Mouse (Mus musculus) heart, embryonic 10.5 days (tissue): ENCODE data around the gene Krt24. TPM values are rescaled to one million over a fixed set of nuclear protein-coding genes. Genes with fewer than 3 reads are reported as not detected.

Experiments
- DNase-seq: peaks from one replicate; pipeline ENCODE4 v3.0.0-alpha.2; 2017; ENCODE audit warnings: low spot score
- H3K27ac ChIP-seq: fragments of 300-500 bp; sonication (generic); 2 replicates; pipeline ENCODE4 v1.5.1; 2016; ENCODE audit warnings: mild to moderate bottlenecking
- H3K27me3 ChIP-seq: fragments of 300-500 bp; sonication (generic); 2 replicates; pipeline ENCODE4 v1.6.1; 2016; ENCODE audit warnings: mild to moderate bottlenecking; ENCODE audit not compliant: poor library complexity, insufficient read depth, severe bottlenecking
- H3K36me3 ChIP-seq: fragments of 300-500 bp; sonication (generic); 2 replicates; pipeline ENCODE4 v1.6.1; 2016; ENCODE audit warnings: mild to moderate bottlenecking, moderate library complexity
- H3K4me1 ChIP-seq: fragments of 300-500 bp; sonication (generic); 2 replicates; pipeline ENCODE4 v1.6.1; 2016; ENCODE audit warnings: mild to moderate bottlenecking
- H3K4me3 ChIP-seq: fragments of 300-500 bp; sonication (generic); 2 replicates; pipeline ENCODE4 v1.5.1; 2016; ENCODE audit warnings: mild to moderate bottlenecking, moderate library complexity
- H3K9me3 ChIP-seq: fragments of 300-500 bp; sonication (generic); 2 replicates; pipeline ENCODE4 v1.6.1; 2016; ENCODE audit warnings: mild to moderate bottlenecking, moderate library complexity
- WGBS: fragments of 180-500 bp; shearing (Covaris S2); methylation state at CpG from one replicate; pipeline ENCODE4 v1.1.7; 2016; 5-methylcytosine and 5-hydroxymethylcytosine counted together
- polyA plus RNA-seq: library from polyadenylated mRNA; unstranded; fragments of >200 nt; fragmentation: Nextera tagmentation; extraction: Ambion mirVana; gene quantifications from 2 replicates; pipeline ENCODE4 v1.2.1, GENCODE M21; 2016

Gene Krt24
- not detected in 2 replicates for polyA plus RNA-seq

DNA sequence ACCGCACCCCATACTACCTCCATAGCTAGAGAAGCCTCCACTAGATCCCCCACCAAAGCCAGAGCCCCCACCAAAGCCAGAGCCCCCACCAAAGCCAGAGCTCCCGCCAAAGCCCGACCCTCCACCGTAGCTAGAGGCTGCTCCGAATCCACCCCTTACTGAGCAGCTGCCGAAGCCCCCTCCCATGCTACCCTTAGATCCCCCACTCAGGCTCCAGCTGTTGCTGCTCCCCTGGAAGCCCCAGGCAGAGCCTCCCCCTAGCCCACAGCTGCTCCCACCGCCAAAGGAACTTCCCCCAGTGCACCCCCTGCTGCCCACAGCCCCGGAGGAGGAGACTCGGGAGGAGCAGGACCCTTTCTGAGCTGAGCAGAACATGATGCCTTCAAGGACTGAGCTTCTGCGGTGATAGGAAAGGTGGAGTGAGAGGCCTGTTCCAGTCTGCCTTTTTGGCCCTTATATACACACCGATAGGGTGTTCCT lies at the start of gene Krt24:
Gene Krt24, minus strand, starts transcription at position 430 of the 480 bp plus-strand sequence.
- Histone ChIP-seq H3K4me1 (peaks cover 8% of the 10 kb centered on the region; the same call in 1 of the 2 replicates), H3K36me3 (no peaks in the 10 kb centered on the region), H3K27me3 (peaks cover 10% of the 10 kb centered on the region), H3K9me3 (no peaks in the 10 kb centered on the region), H3K4me3 (no peak within 1 kb of the TSS), H3K27ac (no peak within 1 kb of the TSS)
- DNase-seq, result no peak
- 34% methylated on average over 11 of the region's 11 CpGs for WGBS

DNA sequence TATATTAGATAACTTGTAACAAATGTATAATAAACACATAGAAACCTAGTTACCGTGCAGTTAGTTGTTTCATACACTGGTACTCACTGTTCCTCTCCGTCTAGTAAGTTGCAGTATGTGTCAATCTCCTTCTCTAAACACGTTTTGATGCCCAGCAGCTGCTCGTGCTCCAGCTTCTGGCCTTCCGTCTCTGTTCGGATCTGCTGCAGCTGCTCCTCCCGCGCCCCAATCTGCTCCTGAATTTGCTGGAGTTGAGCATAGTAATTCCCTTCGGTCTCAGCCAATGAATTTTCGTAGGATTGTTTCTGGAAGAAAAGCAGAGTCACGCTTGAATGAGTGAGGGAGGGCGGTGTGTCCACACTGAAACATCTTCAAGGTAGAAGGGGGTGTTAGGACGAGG lies 48.4 kb upstream of the Krt24 start:
- 76% methylated on average over 13 of the region's 13 CpGs for WGBS
- DNase-seq, result no peak
- H3K4me1 ChIP-seq, result no peaks in the 10 kb centered on the region
- H3K27ac ChIP-seq, result no peak overlapping the region
- no peaks in the 10 kb centered on the region for H3K27me3 ChIP-seq
- no peak overlapping the region for H3K4me3 ChIP-seq
- no peaks in the 10 kb centered on the region for H3K36me3 ChIP-seq
- no peaks in the 10 kb centered on the region for H3K9me3 ChIP-seq

DNA sequence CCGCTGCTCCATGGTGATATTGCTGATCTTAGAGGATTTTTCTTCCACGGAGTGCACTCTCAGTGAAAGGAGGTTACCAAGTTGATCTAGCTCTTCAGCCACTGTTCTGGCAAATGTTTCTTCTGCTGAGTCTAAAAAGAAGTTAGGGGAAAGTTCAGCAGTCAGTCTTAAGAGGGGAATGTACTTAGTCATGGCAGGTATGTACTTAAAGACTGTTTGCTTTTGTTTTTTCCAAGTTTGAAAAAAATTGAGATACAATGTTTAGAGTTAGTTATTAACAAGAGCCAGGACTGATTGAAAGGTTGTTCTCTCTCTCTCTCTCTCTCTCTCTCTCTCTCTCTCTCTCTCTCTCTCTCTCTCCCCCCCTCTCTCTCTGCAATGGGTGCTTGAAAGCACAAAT lies 44.6 kb upstream of the Krt24 start:
- Histone ChIP-seq H3K4me3 (no peak overlapping the region), H3K9me3 (no peaks in the 10 kb centered on the region), H3K27ac (no peak overlapping the region), H3K27me3 (no peaks in the 10 kb centered on the region), H3K4me1 (no peaks in the 10 kb centered on the region), H3K36me3 (no peaks in the 10 kb centered on the region)
- WGBS, result 73% methylated on average over 2 of the region's 2 CpGs
- no peak for DNase-seq

DNA sequence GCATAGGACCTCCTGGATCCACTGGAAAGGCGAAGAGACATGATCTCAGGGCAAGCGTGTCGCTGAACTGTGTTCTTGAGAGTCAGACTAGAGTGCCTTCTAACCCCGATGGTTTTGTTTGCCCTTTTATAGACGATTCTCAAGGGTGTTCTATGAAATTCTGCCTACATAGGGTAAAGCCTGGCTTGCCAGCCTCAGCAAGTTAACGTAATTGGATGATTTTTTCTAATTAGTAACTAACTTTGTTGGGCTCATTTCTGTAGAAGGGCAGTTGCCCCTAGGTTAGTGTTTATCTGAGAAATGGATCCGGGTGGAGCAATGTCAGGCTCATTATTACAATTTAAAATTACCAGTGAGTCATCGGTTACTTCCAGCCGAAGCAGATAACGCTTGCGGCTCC lies 37.8 kb upstream of the Krt24 start, which contains the start of gene Krt25:
Gene Krt25, minus strand, starts transcription at position 101 of the 400 bp plus-strand sequence.
- no peak for DNase-seq
- no peaks in the 10 kb centered on the region for H3K9me3 ChIP-seq
- H3K4me1 ChIP-seq, result no peaks in the 10 kb centered on the region
- no peaks in the 10 kb centered on the region for H3K36me3 ChIP-seq
- 89% methylated on average over 11 of the region's 11 CpGs for WGBS
- H3K4me3 ChIP-seq, result no peak within 1 kb of the TSS
- H3K27me3 ChIP-seq, result no peaks in the 10 kb centered on the region
- no peak within 1 kb of the TSS for H3K27ac ChIP-seq

DNA sequence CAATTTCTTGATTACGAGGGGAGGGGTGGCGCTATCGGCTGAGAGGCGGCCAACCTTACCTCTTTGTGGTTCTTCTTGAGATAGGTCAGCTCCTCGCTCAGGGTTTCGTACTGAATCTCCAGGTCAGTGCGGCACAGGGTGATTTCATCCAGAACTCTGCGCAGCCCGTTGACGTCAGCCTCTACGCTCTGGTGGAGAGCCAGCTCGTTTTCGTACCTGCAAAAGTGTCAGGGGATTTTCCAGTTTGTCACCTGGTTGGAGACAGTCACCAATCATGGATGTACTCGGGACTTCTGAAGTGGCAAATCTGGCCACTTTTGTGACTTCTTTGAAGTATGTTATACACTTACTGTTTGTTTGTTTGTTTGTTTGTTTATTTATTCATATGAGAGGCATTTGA lies 36.0 kb upstream of the Krt24 start:
- Histone ChIP-seq H3K9me3 (no peaks in the 10 kb centered on the region), H3K36me3 (no peaks in the 10 kb centered on the region), H3K27ac (no peak overlapping the region), H3K27me3 (no peaks in the 10 kb centered on the region), H3K4me1 (no peaks in the 10 kb centered on the region), H3K4me3 (no peak overlapping the region)
- DNase-seq, result no peak
- 80% methylated on average over 14 of the region's 14 CpGs for WGBS

DNA sequence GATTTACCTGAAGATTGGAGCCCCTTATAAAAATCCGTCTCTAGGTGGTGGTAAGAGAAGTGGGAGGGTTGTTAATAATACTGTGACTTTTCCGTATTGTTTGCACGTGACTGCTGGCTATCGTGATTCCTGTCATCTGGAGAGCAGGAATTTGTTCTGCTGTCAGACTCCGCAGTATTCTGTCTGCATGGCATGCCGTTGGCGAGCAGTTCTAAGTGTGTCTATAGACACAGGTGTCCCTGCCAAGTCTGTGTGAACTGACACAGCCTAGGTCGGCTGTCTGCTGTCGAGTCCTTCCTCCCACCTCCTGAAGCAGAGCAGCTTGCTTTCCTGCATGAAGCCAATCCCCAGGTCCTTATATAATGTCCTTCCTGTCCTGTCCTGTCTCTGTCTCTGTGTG lies 34.1 kb upstream of the Krt24 start:
- Histone ChIP-seq H3K36me3 (no peaks in the 10 kb centered on the region), H3K4me3 (no peak overlapping the region), H3K4me1 (no peaks in the 10 kb centered on the region), H3K27me3 (no peaks in the 10 kb centered on the region), H3K27ac (no peak overlapping the region), H3K9me3 (no peaks in the 10 kb centered on the region)
- WGBS, result 71% methylated on average over 9 of the region's 9 CpGs
- DNase-seq, result no peak

DNA sequence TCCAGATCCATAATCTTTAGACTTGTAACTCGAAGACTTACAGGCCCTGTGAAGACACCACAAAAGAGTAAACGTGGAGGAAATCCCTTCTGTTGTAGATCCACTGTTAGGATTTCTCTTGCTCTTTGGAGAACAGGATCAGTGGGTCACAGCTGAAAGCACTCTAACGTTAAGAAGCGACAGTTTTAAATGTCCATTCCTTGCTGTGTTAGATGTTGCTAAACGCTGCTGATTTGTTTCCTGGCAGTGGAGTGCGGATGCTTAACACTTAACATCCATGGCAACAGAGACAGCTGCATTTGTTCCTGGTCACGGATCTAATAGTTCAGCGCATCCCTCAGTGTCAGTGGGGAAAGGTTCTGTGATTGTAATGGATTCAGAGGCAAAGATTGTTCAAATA lies 31.5 kb upstream of the Krt24 start:
- H3K36me3 ChIP-seq, result no peaks in the 10 kb centered on the region
- no peak for DNase-seq
- no peaks in the 10 kb centered on the region for H3K27me3 ChIP-seq
- WGBS, result 73% methylated on average over 8 of the region's 8 CpGs
- H3K4me3 ChIP-seq, result no peak overlapping the region
- no peaks in the 10 kb centered on the region for H3K4me1 ChIP-seq
- no peaks in the 10 kb centered on the region for H3K9me3 ChIP-seq
- H3K27ac ChIP-seq, result no peak overlapping the region

DNA sequence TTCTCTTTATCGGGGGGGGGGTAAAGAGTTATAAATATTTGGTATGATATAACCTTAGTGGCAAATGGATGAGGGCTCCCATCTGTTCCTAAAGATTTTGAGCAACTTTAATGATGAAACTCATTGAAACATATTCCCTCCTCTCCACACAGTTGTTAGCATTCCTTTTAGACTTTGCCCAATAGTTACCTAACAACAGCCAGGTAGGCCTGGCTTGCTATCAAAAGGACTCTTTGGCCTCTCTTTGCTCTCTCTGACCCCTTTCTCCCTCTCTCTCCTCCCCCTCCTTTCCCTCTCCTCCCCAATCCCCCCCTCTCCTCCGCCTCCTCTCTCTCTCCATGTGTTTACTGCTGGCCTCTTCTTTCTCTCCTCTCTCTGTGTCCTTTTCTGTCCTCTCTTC lies 29.5 kb upstream of the Krt24 start:
- Histone ChIP-seq H3K9me3 (no peaks in the 10 kb centered on the region), H3K36me3 (no peaks in the 10 kb centered on the region), H3K4me1 (no peaks in the 10 kb centered on the region), H3K27me3 (no peaks in the 10 kb centered on the region), H3K27ac (no peak overlapping the region), H3K4me3 (no peak overlapping the region)
- WGBS, result 81% methylated on average over 2 of the region's 2 CpGs
- no peak for DNase-seq

DNA sequence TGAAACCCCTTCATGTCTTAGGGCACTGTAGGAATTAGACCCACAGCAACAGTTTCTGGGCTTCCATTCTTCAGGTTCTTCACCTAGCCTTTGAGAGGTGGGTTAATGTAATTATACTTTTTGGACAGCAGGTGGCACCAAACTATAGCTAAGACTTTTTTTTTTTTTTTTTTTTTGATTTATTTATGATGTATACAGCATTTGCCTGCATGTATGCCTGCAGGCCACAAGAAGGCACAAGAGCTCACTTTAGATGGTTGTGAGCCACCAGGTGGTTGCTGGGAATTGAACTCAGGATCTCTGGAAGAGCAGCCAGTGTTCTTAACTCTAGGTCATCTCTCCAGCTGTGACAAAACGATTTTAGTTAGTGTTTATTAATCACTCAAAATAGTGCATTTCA lies 25.8 kb upstream of the Krt24 start:
- Histone ChIP-seq H3K4me3 (no peak overlapping the region), H3K4me1 (no peaks in the 10 kb centered on the region), H3K36me3 (no peaks in the 10 kb centered on the region), H3K9me3 (no peaks in the 10 kb centered on the region), H3K27me3 (no peaks in the 10 kb centered on the region), H3K27ac (no peak overlapping the region)
- 76% methylated on average over 1 of the region's 1 CpGs for WGBS
- no peak for DNase-seq

DNA sequence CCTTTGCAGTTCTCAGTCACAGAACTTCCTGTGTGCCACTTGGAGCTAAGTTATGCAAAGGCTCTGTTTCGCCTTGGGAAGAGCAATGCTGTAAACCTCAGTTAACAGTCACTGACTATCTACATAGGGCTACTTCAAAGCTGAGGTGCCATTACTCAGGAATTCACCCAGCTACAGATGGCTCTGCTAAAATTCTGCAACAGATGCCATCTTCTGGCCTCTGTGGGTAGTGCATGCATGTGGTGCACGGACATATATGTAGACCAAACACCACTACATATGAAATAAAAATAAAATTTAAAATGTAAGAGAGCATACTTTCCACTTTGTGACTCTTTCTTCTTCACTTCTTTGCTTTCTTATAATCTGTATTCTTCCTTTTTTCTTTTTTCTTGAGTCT lies 22.5 kb upstream of the Krt24 start:
- Histone ChIP-seq H3K4me3 (no peak overlapping the region), H3K9me3 (no peaks in the 10 kb centered on the region), H3K4me1 (no peaks in the 10 kb centered on the region), H3K27me3 (no peaks in the 10 kb centered on the region), H3K36me3 (no peaks in the 10 kb centered on the region), H3K27ac (no peak overlapping the region)
- no peak for DNase-seq
- WGBS, result 31% methylated on average over 2 of the region's 2 CpGs

DNA sequence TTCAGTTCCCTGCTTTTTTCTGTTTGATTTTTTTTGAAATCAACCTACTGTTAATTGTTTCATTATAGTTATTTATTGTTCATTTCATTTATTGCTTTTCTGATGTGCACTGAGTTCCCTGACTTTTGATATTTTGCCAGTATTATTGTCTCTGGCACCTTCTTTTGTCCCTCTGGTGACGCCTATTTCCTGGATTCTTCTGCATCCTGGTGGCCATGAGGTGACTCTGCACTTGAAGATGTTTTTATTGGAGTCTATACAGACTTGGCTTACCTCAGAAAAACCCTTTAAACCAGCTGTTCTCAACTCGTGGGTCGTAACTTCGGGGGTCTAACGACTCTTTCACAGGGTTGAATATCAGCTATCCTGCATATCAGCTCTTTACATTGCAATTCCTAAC lies 10.0 kb upstream of the Krt24 start:
- Histone ChIP-seq H3K36me3 (no peaks in the 10 kb centered on the region), H3K27me3 (peaks cover 5% of the 10 kb centered on the region; the same call in 1 of the 2 replicates), H3K4me1 (no peaks in the 10 kb centered on the region), H3K9me3 (no peaks in the 10 kb centered on the region), H3K27ac (no peak overlapping the region), H3K4me3 (no peak overlapping the region)
- DNase-seq, result no peak
- 54% methylated on average over 5 of the region's 5 CpGs for WGBS

DNA sequence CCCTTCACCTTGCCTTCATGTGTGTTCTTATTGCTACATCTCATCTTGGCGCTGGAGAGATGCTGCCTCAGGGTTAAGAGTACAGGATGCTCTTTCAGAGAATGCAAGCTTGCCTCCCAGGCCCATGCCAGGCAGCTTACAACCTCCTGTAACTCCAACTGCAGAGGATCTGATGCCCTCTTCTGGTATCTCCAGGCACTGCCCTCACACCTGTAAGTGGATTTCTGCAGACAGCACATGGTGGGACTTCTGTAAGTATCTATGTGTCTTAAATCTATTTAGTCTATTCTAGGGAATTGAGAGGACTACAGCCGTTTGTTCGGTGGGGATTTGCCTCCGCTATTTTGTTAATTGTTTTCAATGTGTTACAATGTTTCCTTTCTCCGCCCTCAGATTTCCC lies 7.8 kb upstream of the Krt24 start:
- Histone ChIP-seq H3K4me1 (no peaks in the 10 kb centered on the region), H3K27ac (no peak overlapping the region), H3K27me3 (peaks cover 5% of the 10 kb centered on the region; the same call in 1 of the 2 replicates), H3K9me3 (no peaks in the 10 kb centered on the region), H3K36me3 (no peaks in the 10 kb centered on the region), H3K4me3 (no peak overlapping the region)
- WGBS, result 54% methylated on average over 5 of the region's 5 CpGs
- DNase-seq, result no peak

DNA sequence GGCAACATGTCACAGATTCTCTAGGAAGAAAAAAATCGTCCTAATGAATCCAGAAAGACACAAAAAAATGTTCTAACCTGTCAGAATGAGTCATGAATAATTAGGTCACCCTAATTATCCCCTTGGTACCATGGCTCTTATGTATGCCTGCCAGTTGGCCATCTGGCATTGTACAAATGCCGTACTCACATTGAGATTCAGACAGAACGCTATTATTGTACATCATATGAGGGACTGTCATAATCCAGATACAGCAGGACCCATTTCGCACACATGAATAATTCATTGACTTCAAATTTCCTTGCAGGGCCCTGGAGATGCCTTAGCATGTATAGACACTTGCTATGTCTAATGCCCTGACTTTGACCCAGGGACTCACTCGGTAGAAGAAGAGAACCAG lies 1.1 kb downstream of the Krt24 start:
- Histone ChIP-seq H3K4me1 (peaks cover 8% of the 10 kb centered on the region; the same call in 1 of the 2 replicates), H3K27me3 (peaks cover 10% of the 10 kb centered on the region), H3K4me3 (no peak overlapping the region), H3K27ac (no peak overlapping the region), H3K9me3 (no peaks in the 10 kb centered on the region), H3K36me3 (no peaks in the 10 kb centered on the region)
- 82% methylated on average over 5 of the region's 5 CpGs for WGBS
- DNase-seq, result no peak

DNA sequence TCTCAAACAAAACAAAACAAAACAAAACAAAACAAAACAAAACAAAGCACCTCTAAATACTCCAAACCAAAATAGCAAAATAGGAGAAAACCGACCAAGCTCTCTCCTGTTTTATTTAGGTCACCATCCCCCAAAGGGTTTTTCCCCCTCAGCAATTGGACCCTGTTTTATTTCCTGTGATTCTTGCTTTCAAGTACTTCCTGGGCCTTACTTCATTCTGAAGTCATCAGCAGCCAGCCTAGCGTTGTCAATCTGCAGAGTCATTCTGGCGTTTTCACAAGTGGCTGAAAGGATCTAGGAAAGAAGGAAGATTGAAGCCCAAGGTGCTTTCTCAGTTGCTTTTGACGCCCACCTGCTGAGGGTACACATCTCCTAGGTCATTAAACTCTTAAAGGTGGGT lies 1.7 kb downstream of the Krt24 start:
- H3K36me3 ChIP-seq, result no peaks in the 10 kb centered on the region
- peaks cover 10% of the 10 kb centered on the region for H3K27me3 ChIP-seq
- no peak overlapping the region for H3K4me3 ChIP-seq
- DNase-seq, result no peak
- 50% methylated on average over 4 of the region's 4 CpGs for WGBS
- no peaks in the 10 kb centered on the region for H3K9me3 ChIP-seq
- no peak overlapping the region for H3K27ac ChIP-seq
- peaks cover 8% of the 10 kb centered on the region; the same call in 1 of the 2 replicates for H3K4me1 ChIP-seq
